Mouse (Mus musculus) neural tube, embryonic 12.5 days (tissue): ENCODE results near the gene Fbxl21. TPM values are rescaled to one million over a fixed set of nuclear protein-coding genes. Genes with fewer than 3 reads are reported as not detected.

Source experiments
- polyA plus RNA-seq: library from polyadenylated mRNA; unstranded; fragments of >200 nt; fragmentation: Nextera tagmentation; extraction: Ambion mirVana; gene quantifications from 2 replicates; pipeline ENCODE4 v1.2.1, GENCODE M21; 2016

Gene Fbxl21
- polyA plus RNA-seq, 1 experiment from 2014 or later = 4.1 TPM

Other genes with a start within 250 kb of the Fbxl21 start
- gene Cxcl14, start 225.9 kb upstream of the Fbxl21 start, polyA plus RNA-seq = 38.1 and 42.3 TPM in 2 replicates
- gene Gm3045, start 95.9 kb upstream of the Fbxl21 start, polyA plus RNA-seq = not detected in 2 replicates
- not detected in 2 replicates for gene Slc25a48, start 84.1 kb upstream of the Fbxl21 start, polyA plus RNA-seq
- gene Il9, start 40.2 kb upstream of the Fbxl21 start, polyA plus RNA-seq = not detected in 2 replicates
- not detected in 2 replicates for gene Lect2, start 26.0 kb downstream of the Fbxl21 start, polyA plus RNA-seq
- 38.8 and 39.9 TPM in 2 replicates for gene Tgfbi, start 87.1 kb downstream of the Fbxl21 start, polyA plus RNA-seq
- gene Smad5, start 180.5 kb downstream of the Fbxl21 start, polyA plus RNA-seq = 37.0 and 37.2 TPM in 2 replicates
- 0.13 and 0.14 TPM in 2 replicates for gene Gm45623, start 231.4 kb downstream of the Fbxl21 start, polyA plus RNA-seq